Mouse (Mus musculus): ENCODE measurements around the gene Neurod2. TPM values are rescaled to one million over a fixed set of nuclear protein-coding genes. Genes with fewer than 3 reads are reported as not detected.

Gene Neurod2
- total RNA-seq, 4 experiments from 2014 or later: 54.9 to 63.3 (median 60.4) TPM

GRCm38 (mm10) chr11:98333263-98333696, 3.8 kb upstream of the Neurod2 start:
- no peak for DNase-seq (ENCODE audit: low spot score in 2 of 2)

- no peak for DNase-seq (ENCODE audit: low spot score in 2 of 2)
These were observed 3.4 kb upstream of the Neurod2 start for GRCm38 (mm10) chr11:98332841-98333240.

- no peak for DNase-seq (ENCODE audit: low spot score in 2 of 2)
These were observed 2.7 kb upstream of the Neurod2 start for GRCm38 (mm10) chr11:98332186-98332585.

- DNase-seq (ENCODE audit: low spot score in 2 of 2): no peak
These were observed 2.0 kb upstream of the Neurod2 start for GRCm38 (mm10) chr11:98331401-98331800.

DNA sequence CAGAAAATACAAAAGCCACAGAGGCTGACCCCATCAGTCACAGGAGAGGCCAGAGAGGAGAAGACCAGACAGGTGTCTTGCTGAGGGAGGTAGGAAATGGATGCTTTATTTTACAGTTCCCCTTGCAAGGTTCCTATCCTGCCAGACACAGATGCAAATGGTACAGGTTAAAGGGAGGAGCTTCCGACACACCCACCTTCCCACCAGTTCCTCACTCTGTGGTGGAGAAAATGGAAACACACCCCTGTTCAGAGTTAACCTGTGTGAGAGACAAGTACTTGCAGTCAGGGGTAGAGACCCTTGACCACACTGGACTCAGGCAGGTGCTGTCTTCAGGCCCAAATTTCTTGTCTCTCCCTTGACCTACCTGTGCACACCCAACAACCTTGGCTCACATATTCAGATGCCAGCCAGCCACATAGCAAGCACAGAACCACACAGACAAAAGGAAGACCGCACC, 1.3 kb upstream of the Neurod2 start:
- no peak for DNase-seq (ENCODE audit: low spot score in 2 of 2)

DNA sequence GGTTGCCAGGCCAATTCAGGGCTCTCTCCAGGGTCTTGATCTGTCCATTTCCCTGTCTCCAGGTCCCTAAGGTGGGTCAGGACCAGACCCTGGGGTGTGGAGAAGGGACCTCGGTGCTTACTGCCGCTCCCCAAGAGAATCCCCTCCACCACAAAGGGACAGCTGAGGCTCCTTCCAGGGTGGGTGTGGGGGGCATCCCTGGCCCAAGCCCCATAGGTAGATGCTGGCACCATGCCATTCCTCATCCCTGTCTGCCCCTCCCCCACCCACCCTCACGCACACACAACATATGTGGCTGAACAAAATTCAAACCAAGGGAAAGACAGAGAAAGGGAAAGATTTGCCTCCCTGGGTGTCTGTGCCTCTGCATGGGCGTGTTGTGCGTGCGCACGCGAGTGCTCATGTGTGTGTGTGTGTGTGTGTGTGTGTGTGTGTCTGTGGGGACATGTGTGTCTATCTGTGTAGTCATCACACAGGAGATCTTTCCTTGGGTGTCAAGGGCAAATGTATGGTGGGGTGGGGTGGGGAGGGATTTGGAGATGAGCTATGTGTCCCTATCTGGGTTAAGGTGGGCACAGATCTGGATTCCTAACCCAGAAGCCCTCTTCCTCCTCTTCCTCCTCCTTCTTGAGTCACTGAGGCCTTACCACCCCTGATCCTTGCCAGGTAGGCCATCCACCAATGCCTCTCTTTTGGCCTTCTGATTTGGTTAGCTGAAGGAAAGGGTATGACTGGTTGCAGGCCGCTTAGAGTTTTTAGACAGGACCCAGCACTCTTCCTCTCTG, 704 bp upstream of the Neurod2 start:
- no peak for DNase-seq (ENCODE audit: low spot score in 2 of 2)

- DNase-seq (ENCODE audit: low spot score in 2 of 2): no peak
These were observed 928 bp downstream of the Neurod2 start for GRCm38 (mm10) chr11:98328371-98329069.

GRCm38 (mm10) chr11:98328031-98328370, 1.4 kb downstream of the Neurod2 start:
- no peak for DNase-seq (ENCODE audit: low spot score in 2 of 2)

GRCm38 (mm10) chr11:98327136-98328030, 2.1 kb downstream of the Neurod2 start:
- DNase-seq (ENCODE audit: low spot score in 2 of 2): no peak

DNA sequence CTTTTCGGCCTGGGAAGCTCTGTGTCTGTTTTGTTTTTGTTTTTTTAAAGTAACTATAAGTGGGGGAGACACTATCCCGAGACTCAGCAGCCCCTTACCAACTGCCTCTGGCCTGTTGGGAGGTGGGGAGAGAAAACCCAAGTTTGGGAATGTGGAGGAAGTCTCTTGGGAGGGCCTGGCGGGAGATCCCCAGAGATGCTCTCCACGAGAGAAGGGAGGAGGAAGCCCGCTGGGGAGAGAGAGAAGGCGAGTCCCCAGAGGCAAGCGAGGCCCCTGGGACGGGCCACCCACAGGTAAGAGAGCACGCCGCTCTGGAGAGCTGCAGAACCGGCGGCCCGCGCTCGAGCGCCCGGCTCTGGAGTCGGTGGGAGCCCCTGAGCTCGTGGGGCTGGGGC, 2.7 kb downstream of the Neurod2 start:
- DNase-seq (ENCODE audit: low spot score in 2 of 2): no peak

DNA sequence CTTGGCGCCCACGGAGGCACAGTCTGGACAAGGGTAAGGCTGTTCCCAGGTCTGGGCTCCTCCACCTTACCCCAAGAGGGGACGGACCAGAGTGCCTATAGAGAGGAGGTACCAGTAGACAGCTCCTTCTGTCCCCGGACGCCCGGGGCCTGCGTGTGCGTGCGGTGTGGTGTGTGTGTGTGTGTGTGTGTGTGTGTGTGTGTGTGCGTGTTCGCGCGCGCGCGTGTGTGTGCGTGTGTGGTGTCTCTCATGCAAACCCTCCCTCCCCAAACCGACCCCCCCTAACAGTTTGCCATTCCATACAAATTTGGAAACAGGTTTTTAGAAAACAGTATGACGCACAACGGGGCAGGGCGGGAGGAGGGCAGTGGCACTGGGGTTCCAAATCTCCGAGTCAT, 3.6 kb downstream of the Neurod2 start:
- no peak for DNase-seq (ENCODE audit: low spot score in 2 of 2)

GRCm38 (mm10) chr11:98325191-98325820, 4.1 kb downstream of the Neurod2 start:
- no peak for DNase-seq (ENCODE audit: low spot score in 2 of 2)

- DNase-seq (ENCODE audit: low spot score in 2 of 2): no peak
These were observed 5.5 kb downstream of the Neurod2 start for GRCm38 (mm10) chr11:98323933-98324332.

- DNase-seq (ENCODE audit: low spot score in 2 of 2): no peak
These were observed 6.1 kb downstream of the Neurod2 start for GRCm38 (mm10) chr11:98323136-98323866.

DNA sequence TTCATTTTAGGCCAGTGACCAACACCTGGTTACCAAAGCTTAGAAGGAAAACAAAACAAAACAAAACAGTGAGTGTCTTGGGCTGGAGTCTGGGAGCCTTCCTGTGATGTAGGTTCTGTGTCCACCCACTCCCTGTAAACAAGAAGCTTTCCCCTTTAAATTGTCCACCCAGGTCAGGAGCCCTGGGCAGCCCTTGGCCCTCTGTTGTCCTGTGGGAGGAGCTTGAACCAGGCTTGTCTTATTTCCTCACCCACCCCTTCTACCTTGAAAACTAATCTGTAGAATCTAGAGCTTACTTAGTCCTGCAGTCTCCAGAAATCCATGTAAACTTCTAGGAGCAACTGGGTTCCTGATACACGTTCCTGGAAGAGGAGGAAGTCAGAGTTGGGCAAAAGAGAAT, 7.3 kb downstream of the Neurod2 start:
- no peak for DNase-seq (ENCODE audit: low spot score in 2 of 2)

DNA sequence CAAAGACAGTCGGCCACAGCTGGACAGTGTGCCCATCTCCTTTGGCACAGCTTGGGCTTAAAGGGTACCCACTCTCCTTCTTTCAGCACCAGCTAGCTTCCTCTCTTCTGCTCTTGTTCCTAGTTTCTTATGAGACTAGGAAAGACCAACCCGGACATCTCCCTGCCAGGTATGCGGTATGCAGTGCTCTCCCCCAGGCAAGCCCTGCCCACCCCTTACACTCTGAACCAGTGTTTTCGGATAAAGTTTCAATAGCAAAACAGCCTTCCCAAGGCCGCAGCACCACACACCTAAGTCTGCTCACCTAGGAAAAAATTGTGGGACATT, 7.8 kb downstream of the Neurod2 start:
- no peak for DNase-seq (ENCODE audit: low spot score in 2 of 2)

DNA sequence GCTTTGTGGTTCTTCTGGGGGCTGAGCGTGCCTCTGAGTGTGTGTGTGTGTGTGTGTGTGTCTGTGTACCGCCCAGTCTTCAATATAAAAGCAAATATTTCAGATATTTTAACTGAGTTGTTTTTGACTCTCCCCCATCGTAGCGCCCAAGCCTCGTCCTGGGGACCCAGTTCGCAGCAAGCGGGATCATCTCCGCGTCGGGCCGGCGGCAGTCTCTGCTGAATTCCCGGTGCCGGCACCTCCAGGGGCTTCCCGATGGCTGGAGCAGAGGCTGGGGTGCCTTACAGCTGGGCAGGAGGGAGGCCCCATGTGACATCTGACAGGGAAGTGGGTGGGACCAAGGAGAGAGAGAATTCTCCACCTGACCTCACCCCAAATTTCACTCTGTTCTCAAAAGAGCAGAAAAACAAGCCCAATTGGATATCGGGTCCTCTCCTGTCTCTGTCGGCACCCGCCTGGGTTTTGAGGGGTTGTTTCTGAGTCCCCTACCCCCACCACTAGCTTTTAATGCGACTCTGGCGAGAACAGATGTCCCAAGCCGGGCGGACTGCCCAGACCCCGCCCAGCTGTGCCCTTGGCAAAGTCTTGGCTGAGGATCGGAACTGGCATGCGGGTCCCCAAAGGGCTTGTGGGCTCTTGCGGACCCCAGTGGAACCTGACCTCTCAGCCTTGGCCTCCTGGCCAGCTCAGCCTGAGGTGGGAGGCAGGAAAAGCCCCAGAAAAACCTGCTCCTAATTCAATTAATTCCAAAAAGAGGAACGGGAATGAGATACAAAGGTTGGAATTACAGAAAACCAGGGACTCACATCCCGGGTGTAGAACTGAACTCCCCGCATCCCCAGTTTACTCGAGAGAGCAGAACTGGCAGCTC, 8.4 kb downstream of the Neurod2 start:
- no peak for DNase-seq (ENCODE audit: low spot score in 2 of 2)

DNA sequence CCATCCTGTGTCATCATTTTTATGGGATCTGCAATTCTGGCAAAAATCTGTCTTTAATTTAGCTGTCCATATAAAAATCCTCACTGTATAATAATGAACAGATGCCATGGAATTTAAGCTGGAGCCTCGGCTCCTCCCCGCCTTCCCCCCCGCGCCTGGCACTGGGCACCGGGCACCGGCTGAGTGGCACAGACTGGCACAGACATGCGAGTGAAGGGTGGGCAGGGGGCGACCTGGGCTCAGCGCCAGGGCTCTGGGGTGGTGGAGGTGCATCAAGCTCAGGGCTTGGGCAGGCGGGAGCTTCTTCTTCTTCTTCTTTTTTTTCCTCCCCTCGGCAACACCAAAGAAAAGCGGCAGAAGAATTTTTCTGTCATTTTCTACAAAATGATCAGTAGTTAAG, 9.1 kb downstream of the Neurod2 start:
- DNase-seq (ENCODE audit: low spot score in 2 of 2): no peak

DNA sequence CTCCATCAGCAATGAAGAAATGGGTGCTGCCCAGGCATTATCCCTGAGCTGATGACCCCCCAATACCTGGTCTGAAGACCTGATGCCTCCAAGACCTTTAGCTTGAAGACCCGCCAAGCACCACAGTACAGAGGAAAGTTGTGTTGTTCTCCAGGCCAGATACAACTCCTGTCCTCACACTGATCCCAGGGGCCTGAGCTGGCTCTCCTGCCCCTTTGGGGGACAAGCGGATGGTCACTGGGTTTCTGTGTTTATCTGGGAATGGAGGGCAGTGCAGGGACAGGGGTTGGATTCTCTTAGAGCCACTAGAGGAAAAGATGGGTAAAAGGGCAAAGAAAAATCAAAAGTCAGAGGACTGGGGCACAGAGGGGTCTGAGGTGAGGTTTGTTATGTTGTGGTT, 9.5 kb downstream of the Neurod2 start:
- DNase-seq (ENCODE audit: low spot score in 2 of 2): no peak

DNA sequence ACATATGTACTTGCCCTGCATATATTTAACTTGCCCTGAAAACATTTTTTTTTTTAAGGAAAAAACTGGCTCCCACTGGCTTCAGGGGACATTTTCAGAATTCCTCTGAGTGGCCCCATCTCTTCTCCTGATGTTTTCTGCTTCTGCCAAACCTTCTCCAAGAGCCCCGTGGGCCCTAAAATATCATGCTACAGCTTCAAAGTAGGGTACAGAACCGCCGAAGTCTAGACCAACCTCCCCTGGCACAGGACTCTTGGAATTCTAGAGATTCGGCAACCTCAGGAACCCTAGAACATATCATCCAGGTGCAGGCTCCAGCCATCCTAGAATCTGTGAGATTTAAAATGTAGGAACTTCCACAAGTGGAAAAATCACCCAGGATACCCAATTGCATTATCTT, 9.9 kb downstream of the Neurod2 start:
- no peak for DNase-seq (ENCODE audit: low spot score in 2 of 2)
